In the genomic region with DNA sequence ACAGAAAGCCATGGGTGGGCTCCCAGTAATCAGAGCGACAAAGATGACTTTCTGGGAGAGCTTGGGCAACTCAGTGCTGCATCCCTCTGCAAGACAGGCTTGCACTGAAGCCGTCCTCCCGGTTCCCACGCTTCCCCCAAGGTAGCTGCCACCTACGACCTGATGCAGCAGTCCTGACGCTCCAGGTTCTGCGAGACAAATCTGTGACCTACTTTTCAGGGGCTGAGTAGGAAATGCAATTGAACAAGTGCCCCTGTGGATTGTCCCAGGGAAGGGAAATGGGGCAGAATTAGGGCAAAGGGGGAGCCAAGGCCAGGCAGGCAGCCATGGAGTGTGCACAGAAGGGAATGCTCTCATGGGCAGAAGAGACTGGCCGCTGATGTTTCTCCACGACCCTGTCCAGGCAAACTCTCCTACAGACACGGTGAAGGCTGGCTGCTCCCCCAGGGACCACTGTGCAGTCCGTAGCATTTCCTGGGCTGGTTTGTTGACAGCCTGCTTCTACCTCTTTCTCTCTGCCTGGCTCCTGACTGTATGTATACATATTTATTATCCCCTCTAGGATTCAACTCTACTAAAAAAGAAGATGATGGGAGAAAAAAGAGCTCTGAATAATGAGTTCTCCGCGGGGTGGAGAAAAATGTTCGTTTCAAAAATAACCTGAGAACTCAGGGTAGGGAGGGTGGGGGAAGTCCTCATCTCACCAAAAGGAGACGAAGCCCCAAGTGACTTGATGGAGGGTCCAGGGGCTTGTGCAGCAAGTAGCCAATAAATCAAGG, we compare ENCODE assay signal across 26 mouse cellular contexts. TPM values are rescaled to one million over a fixed set of nuclear protein-coding genes. Genes with fewer than 3 reads are reported as not detected.
A peak's percentile ranks its signal among the peaks of the same experiment; 100 is the strongest.
DNase-seq lines count a peak whose midpoint lies in the region; ATAC-seq and TF ChIP-seq lines count a peak whose summit lies in the region.
"Had no signal": no experiment of that assay in that cellular context is flagged by ENCODE, and none has a peak within 500 bp of the region (broad histone marks: within the 10 kb centered on the region; RNA-seq: fewer than 3 reads in every experiment).

No protein-coding gene starts in this region.

- no peaks in the 10 kb centered on the region for H3K36me3 ChIP-seq in midbrain, postnatal 0 days (ENCODE audit: insufficient read depth, low read length)
- H3K36me3 ChIP-seq in midbrain, embryonic 14.5 days (ENCODE audit: control insufficient read depth, insufficient read depth, low read length): no peaks in the 10 kb centered on the region
- no peaks in the 10 kb centered on the region for H3K36me3 ChIP-seq in forebrain, embryonic 15.5 days
- H3K36me3 ChIP-seq: embryonic facial prominence, embryonic 10.5 days; limb, embryonic 13.5 days; liver, embryonic 12.5 days; midbrain, embryonic 13.5 days; neural tube, embryonic 13.5 days had no signal

- no peak overlapping the region for H3K9ac ChIP-seq in midbrain, postnatal 0 days (replicated peaks; ENCODE audit: low read length, poor library complexity, severe bottlenecking)
- H3K9ac ChIP-seq in midbrain, embryonic 14.5 days (replicated peaks; ENCODE audit: low read length): no peak overlapping the region
- H3K9ac ChIP-seq in forebrain, embryonic 15.5 days (replicated peaks): no peak overlapping the region
- H3K9ac ChIP-seq: forebrain, postnatal 0 days; hindbrain, embryonic 14.5 days; limb, embryonic 13.5 days; liver, embryonic 12.5 days; midbrain, embryonic 13.5 days; neural tube, embryonic 13.5 days had no signal

- peaks cover 7% of the 10 kb centered on the region; the same call in 1 of the 2 replicates for H3K4me1 ChIP-seq in midbrain, postnatal 0 days (ENCODE audit: insufficient read depth, low read length)
- no peaks in the 10 kb centered on the region for H3K4me1 ChIP-seq in midbrain, embryonic 14.5 days (ENCODE audit: control insufficient read depth, insufficient read depth, low read length)
- no peaks in the 10 kb centered on the region for H3K4me1 ChIP-seq in forebrain, embryonic 15.5 days
- H3K4me1 ChIP-seq: embryonic facial prominence, embryonic 10.5 days; limb, embryonic 13.5 days; liver, embryonic 12.5 days; neural tube, embryonic 13.5 days had no signal

- no peaks in the 10 kb centered on the region for H3K9me3 ChIP-seq in midbrain, postnatal 0 days (ENCODE audit: low read length)
- no peaks in the 10 kb centered on the region for H3K9me3 ChIP-seq in midbrain, embryonic 14.5 days (ENCODE audit: control insufficient read depth, low read length)
- no peaks in the 10 kb centered on the region for H3K9me3 ChIP-seq in forebrain, embryonic 15.5 days
- H3K9me3 ChIP-seq: embryonic facial prominence, embryonic 10.5 days; limb, embryonic 13.5 days; liver, embryonic 12.5 days; midbrain, embryonic 13.5 days; neural tube, embryonic 13.5 days had no signal

- WGBS in midbrain, postnatal 0 days: 47% methylated on average over 15 of the region's 15 CpGs
- WGBS in midbrain, embryonic 14.5 days: 66% methylated on average over 15 of the region's 15 CpGs
- WGBS in forebrain, embryonic 15.5 days: 75% methylated on average over 15 of the region's 15 CpGs

- ATAC-seq in midbrain, postnatal 0 days (ENCODE audit: low FRiP score): no peak
- no peak for ATAC-seq in midbrain, embryonic 14.5 days (ENCODE audit: low FRiP score, low TSS enrichment)
- ATAC-seq in forebrain, embryonic 15.5 days (replicated peaks): no peak
- ATAC-seq: CD4-positive, CD25-positive, alpha-beta regulatory T cell, adult 4 months; forebrain, postnatal 0 days; liver, embryonic 12.5 days; midbrain, embryonic 13.5 days; Patski had no signal

- no peaks in the 10 kb centered on the region for H3K27me3 ChIP-seq in midbrain, postnatal 0 days (ENCODE audit: insufficient read depth, low read length)
- no peaks in the 10 kb centered on the region for H3K27me3 ChIP-seq in midbrain, embryonic 14.5 days (ENCODE audit: control insufficient read depth, insufficient read depth, low read length)
- no peaks in the 10 kb centered on the region for H3K27me3 ChIP-seq in forebrain, embryonic 15.5 days
- H3K27me3 ChIP-seq: limb, embryonic 13.5 days; liver, embryonic 12.5 days; midbrain, embryonic 13.5 days; neural tube, embryonic 13.5 days had no signal

- no peak overlapping the region for H3K4me3 ChIP-seq in midbrain, postnatal 0 days (ENCODE audit: low read depth, low read length)
- no peak overlapping the region for H3K4me3 ChIP-seq in midbrain, embryonic 14.5 days (replicated peaks; ENCODE audit: low read depth, low read length)
- no peak overlapping the region for H3K4me3 ChIP-seq in forebrain, embryonic 15.5 days
- H3K4me3 ChIP-seq: embryonic facial prominence, embryonic 10.5 days; limb, embryonic 13.5 days; liver, embryonic 12.5 days; midbrain, embryonic 13.5 days; myocyte; neural tube, embryonic 13.5 days had no signal

- TF ChIP-seq CTCF in midbrain, postnatal 0 days (IDR thresholded peaks at IDR 0.05): no peak

- peak; percentile 54 to 57 for DNase-seq in cerebellum, adult 18-20 months
- no peak for DNase-seq in cerebellum, adult 8-10 months
- no peak for DNase-seq in midbrain, postnatal 0 days (ENCODE audit: low spot score)
- no peak for DNase-seq in midbrain, embryonic 14.5 days
- DNase-seq in cerebellum, postnatal 25 days: peak; percentile 51 to 54
- DNase-seq in right cerebral cortex, postnatal 36 days (ENCODE audit: low spot score in 2 of 2): no peak
- DNase-seq: adrenal gland, postnatal 36 days; forebrain, postnatal 0 days; heart, postnatal 36 days; kidney, adult 8-10 months; kidney, postnatal 10 days; layer of hippocampus, postnatal 36 days; lung, adult 18-20 months; lung, postnatal 14 days; spleen, adult 18-20 months had no signal

- no peak overlapping the region for H3K4me2 ChIP-seq in midbrain, postnatal 0 days (ENCODE audit: low read depth, low read length, poor library complexity, severe bottlenecking)
- no peak overlapping the region for H3K4me2 ChIP-seq in midbrain, embryonic 14.5 days (ENCODE audit: low read length)
- no peak overlapping the region for H3K4me2 ChIP-seq in forebrain, embryonic 15.5 days (replicated peaks)
- H3K4me2 ChIP-seq: hindbrain, embryonic 14.5 days; limb, embryonic 13.5 days; liver, embryonic 12.5 days; midbrain, embryonic 13.5 days; neural tube, embryonic 13.5 days had no signal

- H3K27ac ChIP-seq in midbrain, postnatal 0 days (ENCODE audit: low read depth, low read length): peak overlapping the region; percentile 44; the same call in 1 of the 2 replicates
- H3K27ac ChIP-seq in midbrain, embryonic 14.5 days (replicated peaks; ENCODE audit: low read depth, low read length): no peak overlapping the region
- H3K27ac ChIP-seq in forebrain, embryonic 15.5 days (replicated peaks): no peak overlapping the region
- H3K27ac ChIP-seq: embryonic facial prominence, embryonic 10.5 days; hindbrain, embryonic 14.5 days; limb, embryonic 13.5 days; liver, embryonic 12.5 days; midbrain, embryonic 13.5 days; neural tube, embryonic 13.5 days had no signal

RNA-seq across cellular contexts. Expression of a gene that starts 15.8 kb away (rescaled TPM):
- 84.7 and 96.3 TPM in 2 replicates for total RNA-seq in midbrain, postnatal 0 days (2014; rRNA removed)
- polyA plus RNA-seq in midbrain, postnatal 0 days (2015; fragmentation: Nextera tagmentation; extraction: Ambion mirVana): 35.1 and 35.4 TPM in 2 replicates
- 23.5 and 24.1 TPM in 2 replicates for polyA plus RNA-seq in midbrain, embryonic 14.5 days (2014; fragmentation: Nextera tagmentation; extraction: Ambion mirVana)
- 26.6 and 28.8 TPM in 2 replicates for polyA plus RNA-seq in forebrain, embryonic 15.5 days (2015; fragmentation: Nextera tagmentation; extraction: Ambion mirVana)
- total RNA-seq: megakaryocyte progenitor cell, adult 5-6 weeks had no signal
- polyA plus RNA-seq: myocyte had no signal

Comparison
In these comparisons a context has a peak if more than half of its experiments do, and no peak if none do; other contexts are left out.
1. DNase-seq: peak in cerebellum, adult 18-20 months (2 of 2) and cerebellum, postnatal 25 days (2 of 2); none in cerebellum, adult 8-10 months (single experiment), midbrain, postnatal 0 days (single experiment), midbrain, embryonic 14.5 days (single experiment) and right cerebral cortex, postnatal 36 days (0 of 2).